Mouse (Mus musculus) liver, embryonic 13.5 days (tissue): ENCODE data around the gene Kcns1. TPM values are rescaled to one million over a fixed set of nuclear protein-coding genes. Genes with fewer than 3 reads are reported as not detected.

Source experiments
- ATAC-seq: fragments of 200-750 bp; cut with Nextera tagmentation; 2 replicates; pipeline ENCODE4 v1.8.0; 2017; ENCODE audit warnings: low read depth, mild to moderate bottlenecking, moderate number of reproducible peaks, moderate library complexity
- DNase-seq: peaks from one replicate; pipeline ENCODE4 v3.0.0; 2022
- H3K27ac ChIP-seq: fragments of 300-500 bp; sonication (generic); 2 replicates; pipeline ENCODE4 v1.5.1; 2015; ENCODE audit warnings: moderate library complexity, mild to moderate bottlenecking, inconsistent platforms
- H3K27me3 ChIP-seq: fragments of 300-500 bp; sonication (generic); 2 replicates; pipeline ENCODE4 v1.6.1; 2015; ENCODE audit warnings: mild to moderate bottlenecking, inconsistent platforms
- H3K36me3 ChIP-seq: fragments of 300-500 bp; sonication (generic); 2 replicates; pipeline ENCODE4 v1.6.1; 2015; ENCODE audit warnings: mild to moderate bottlenecking, inconsistent platforms
- H3K4me1 ChIP-seq: fragments of 300-500 bp; sonication (generic); replicated peaks from 2 replicates; pipeline ENCODE4 v1.6.1; 2015; ENCODE audit warnings: inconsistent platforms
- H3K4me2 ChIP-seq: fragments of 300-500 bp; sonication (generic); 2 replicates; pipeline ENCODE4 v1.6.1; 2015; ENCODE audit warnings: inconsistent platforms, mild to moderate bottlenecking, moderate library complexity
- H3K4me3 ChIP-seq: fragments of 300-500 bp; sonication (generic); replicated peaks from 2 replicates; pipeline ENCODE4 v1.5.1; 2015; ENCODE audit warnings: mild to moderate bottlenecking, inconsistent platforms
- H3K9ac ChIP-seq: fragments of 300-500 bp; sonication (generic); 2 replicates; pipeline ENCODE4 v1.6.1; 2015; ENCODE audit warnings: mild to moderate bottlenecking, inconsistent platforms
- H3K9me3 ChIP-seq: fragments of 300-500 bp; sonication (generic); replicated peaks from 2 replicates; pipeline ENCODE4 v1.6.1; 2016; ENCODE audit warnings: inconsistent platforms
- WGBS: fragments of 180-500 bp; shearing (Covaris S2); methylation state at CpG from one replicate; pipeline ENCODE4 v1.1.7; 2015; ENCODE audit not compliant: insufficient replicate concordance; 5-methylcytosine and 5-hydroxymethylcytosine counted together
- polyA plus RNA-seq: library from polyadenylated mRNA; unstranded; fragments of >200 nt; fragmentation: Nextera tagmentation; extraction: Ambion mirVana; gene quantifications from 2 replicates; pipeline ENCODE4 v1.2.1, GENCODE M21; 2015

The Kcns1 gene
- polyA plus RNA-seq, 1 experiment from 2014 or later: not detected

DNA sequence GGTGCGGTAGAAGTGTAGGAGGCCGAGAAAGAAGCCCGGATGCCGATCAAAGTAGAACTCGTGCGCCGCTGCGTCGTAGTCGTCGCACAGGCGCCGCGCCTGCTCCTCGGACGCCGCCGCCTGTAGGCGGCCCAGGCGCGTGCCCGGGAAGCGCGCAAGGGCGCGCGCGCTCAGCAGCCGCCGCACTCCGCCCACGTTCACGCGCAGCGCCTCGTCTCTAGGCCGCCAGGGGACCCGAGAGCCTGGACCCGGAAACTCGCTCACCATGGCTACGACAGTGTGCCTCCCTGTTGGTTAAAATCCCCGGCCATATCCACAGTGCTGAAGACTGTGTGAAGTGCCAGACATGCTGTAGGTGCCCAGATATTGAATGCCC is 2.4 kb downstream of the Kcns1 start:
- H3K36me3 ChIP-seq: no peaks in the 10 kb centered on the region
- H3K4me1 ChIP-seq: peaks cover 7% of the 10 kb centered on the region
- no peaks in the 10 kb centered on the region for H3K9me3 ChIP-seq
- H3K4me2 ChIP-seq: peak overlapping the region; percentile 39
- peak overlapping the region; percentile 30 for H3K4me3 ChIP-seq
- ATAC-seq (no peak), DNase-seq (no peak)
- H3K9ac ChIP-seq: no peak overlapping the region
- H3K27ac ChIP-seq: no peak overlapping the region
- WGBS: 8% methylated on average over 42 of the region's 42 CpGs
- peaks cover 80% of the 10 kb centered on the region for H3K27me3 ChIP-seq

DNA sequence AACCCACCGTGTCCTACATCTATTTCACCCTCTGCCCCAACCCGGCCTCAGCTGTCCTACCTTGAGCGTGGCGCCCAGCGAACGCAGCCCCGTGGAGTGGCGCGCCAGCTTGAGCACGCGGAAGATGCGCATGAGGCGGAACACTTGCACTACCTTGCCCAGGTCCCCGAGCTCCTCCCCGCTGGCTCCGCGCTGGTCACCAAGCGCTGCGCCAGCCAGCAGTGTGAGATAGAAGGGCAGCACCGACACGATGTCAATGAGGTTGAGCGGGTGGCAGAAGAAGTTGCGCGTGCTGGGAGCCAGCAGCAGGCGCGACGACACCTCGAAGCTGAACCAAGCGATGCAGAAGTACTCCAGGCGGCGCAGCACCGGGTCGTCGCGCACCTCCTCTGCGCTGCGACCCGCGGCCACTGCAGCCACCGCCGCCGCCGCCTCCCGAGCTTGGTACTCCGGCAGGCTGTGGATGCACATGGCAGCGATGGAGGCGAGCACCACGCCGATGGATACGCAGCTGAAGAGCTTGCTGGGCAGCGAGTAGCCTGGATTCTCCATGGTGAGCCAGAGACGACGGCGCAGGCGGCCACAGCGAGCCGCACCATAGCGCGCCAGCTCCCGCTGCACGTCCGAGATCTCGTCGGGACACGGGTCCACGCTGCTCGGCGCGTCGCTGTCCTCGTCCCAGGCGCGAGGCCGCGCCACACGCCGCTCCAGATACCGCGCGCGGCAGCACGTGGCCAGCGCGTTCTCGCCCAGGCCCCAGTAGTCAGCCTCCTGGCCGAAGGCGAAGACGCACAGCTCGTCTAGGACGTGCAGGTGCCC is 3.0 kb downstream of the Kcns1 start:
- Histone ChIP-seq H3K9me3 (no peaks in the 10 kb centered on the region), H3K4me3 (peak overlapping the region; percentile 30), H3K36me3 (no peaks in the 10 kb centered on the region), H3K4me1 (peaks cover 7% of the 10 kb centered on the region), H3K27me3 (peaks cover 75% of the 10 kb centered on the region), H3K27ac (no peak overlapping the region), H3K4me2 (peak overlapping the region; percentile 39), H3K9ac (no peak overlapping the region)
- DNase-seq (no peak), ATAC-seq (no peak)
- 12% methylated on average over 90 of the region's 90 CpGs for WGBS

DNA sequence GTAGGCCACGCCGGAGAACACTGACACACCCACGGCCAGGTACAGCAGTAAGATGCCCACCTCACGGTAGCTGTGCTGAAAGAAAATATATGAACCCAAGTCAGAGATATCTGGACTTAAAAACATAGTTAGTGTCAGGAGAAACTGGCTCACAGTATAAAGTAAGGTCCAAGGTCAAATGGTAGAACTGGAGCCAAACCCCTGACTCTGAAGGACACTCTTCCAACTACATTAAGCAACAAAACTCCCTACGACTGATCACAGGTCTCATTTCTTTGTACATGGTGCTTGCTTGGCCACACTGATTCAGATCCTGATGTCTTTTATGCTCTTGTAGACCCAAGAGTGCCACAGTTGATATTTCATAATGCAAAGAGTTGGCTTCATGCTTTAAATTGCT is 6.0 kb downstream of the Kcns1 start:
- Histone ChIP-seq H3K9ac (no peak overlapping the region), H3K27ac (no peak overlapping the region), H3K4me3 (no peak overlapping the region), H3K4me1 (peaks cover 7% of the 10 kb centered on the region), H3K9me3 (no peaks in the 10 kb centered on the region), H3K27me3 (peaks cover 47% of the 10 kb centered on the region), H3K36me3 (no peaks in the 10 kb centered on the region), H3K4me2 (no peak overlapping the region)
- ATAC-seq (no peak), DNase-seq (no peak)
- WGBS: 71% methylated on average over 5 of the region's 5 CpGs

DNA sequence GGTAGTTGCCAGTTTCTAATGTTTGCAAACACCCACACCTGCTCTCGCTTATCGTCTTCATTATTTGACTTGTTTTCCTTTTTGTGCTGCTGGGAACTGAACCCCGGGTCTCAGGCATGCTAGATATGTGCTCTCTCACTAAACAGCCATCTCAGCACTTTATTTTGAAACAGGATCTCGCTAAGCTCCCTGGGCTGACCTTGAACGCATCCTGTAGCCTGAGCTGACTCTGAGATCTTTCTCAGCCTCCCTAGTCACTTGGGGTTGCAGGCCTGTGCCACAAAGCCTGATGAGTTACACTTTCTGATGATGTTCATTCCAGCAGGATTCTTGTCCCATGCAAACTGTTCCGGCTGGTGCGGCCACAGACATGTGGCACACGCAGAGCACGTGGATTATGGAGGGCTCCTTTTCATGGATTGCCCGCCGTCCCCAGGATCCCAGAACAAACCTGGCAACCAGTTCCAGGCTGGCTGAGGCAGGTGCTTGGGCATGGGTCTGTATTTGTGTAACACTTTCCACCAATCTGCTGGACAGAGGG is 9.3 kb downstream of the Kcns1 start:
- Histone ChIP-seq H3K27me3 (peaks cover 14% of the 10 kb centered on the region), H3K27ac (no peak overlapping the region), H3K9me3 (no peaks in the 10 kb centered on the region), H3K4me3 (no peak overlapping the region), H3K4me2 (no peak overlapping the region), H3K36me3 (no peaks in the 10 kb centered on the region), H3K4me1 (no peaks in the 10 kb centered on the region), H3K9ac (no peak overlapping the region)
- ATAC-seq: no peak
- DNase-seq: no peak
- 75% methylated on average over 11 of the region's 11 CpGs for WGBS

DNA sequence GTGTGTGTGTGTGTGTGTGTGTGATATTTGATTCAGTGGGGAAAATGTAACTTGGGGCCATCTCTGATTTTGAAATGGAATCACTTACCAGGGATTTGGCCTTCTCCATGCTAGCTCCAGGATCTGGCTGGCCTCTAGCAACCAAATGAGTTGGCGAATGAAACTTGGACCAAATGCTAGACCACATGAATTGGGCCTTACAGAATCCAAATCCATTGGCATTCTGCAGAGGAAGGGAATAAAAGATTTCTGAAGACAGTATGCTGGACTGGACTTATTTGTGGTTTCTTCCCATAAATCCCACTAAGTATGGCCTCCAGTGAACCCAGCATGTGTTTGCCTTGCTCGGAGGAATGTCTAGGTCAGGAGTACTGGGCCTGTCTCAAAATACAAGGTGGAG is 12.1 kb downstream of the Kcns1 start:
- Histone ChIP-seq H3K4me1 (no peaks in the 10 kb centered on the region), H3K4me2 (no peak overlapping the region), H3K4me3 (no peak overlapping the region), H3K27ac (no peak overlapping the region), H3K36me3 (peaks cover 3% of the 10 kb centered on the region; the same call in 1 of the 2 replicates), H3K9me3 (no peaks in the 10 kb centered on the region), H3K27me3 (no peaks in the 10 kb centered on the region), H3K9ac (no peak overlapping the region)
- DNase-seq (no peak), ATAC-seq (no peak)
- WGBS: 72% methylated on average over 2 of the region's 2 CpGs

DNA sequence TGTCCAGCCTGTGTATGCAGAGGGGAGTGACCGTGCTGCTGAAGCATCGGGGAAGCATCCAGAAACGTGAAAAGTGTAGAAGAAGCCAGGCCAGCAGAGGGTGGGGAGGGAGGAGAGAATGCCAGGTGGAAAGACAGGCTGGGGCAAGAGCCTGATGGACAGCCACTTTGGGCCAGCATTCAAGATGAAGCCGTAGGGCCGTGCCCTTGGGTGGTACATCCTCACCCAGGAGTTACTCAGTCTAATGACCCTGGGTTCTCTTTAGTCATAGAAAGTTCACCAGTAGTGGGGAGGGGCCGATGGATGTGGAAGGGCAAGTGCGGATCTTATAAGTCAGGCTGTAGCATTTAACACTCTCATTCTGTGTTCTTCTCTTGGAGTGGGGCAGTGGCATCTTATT is 14.8 kb downstream of the Kcns1 start:
- DNase-seq (no peak), ATAC-seq (no peak)
- Histone ChIP-seq H3K4me2 (no peak overlapping the region), H3K9ac (no peak overlapping the region), H3K27ac (no peak overlapping the region), H3K4me1 (no peaks in the 10 kb centered on the region), H3K36me3 (peaks cover 28% of the 10 kb centered on the region), H3K27me3 (no peaks in the 10 kb centered on the region), H3K9me3 (no peaks in the 10 kb centered on the region), H3K4me3 (no peak overlapping the region)
- WGBS: 82% methylated on average over 7 of the region's 7 CpGs

DNA sequence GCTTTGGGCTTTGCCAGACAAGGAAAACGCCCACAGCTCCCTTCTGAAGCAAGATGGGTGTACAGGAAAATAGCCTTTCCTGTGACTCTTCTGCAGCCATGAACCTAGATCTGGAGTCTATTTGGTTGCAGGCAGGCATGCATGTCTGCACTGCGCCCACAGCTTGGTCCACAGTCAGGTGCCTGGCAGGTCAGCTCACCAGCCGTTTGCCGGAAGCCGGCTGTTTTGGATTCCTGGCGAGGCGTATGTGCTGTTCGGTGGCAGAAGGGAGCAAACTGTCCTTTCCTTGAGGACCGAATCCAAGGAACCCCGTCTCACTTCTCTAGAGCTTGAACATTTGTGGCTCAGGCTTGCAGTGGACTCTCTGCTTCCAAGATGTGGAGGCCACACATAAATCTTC is 16.9 kb downstream of the Kcns1 start:
- Histone ChIP-seq H3K9ac (no peak overlapping the region), H3K4me2 (no peak overlapping the region), H3K9me3 (no peaks in the 10 kb centered on the region), H3K27ac (no peak overlapping the region), H3K27me3 (no peaks in the 10 kb centered on the region), H3K4me3 (no peak overlapping the region), H3K36me3 (peaks cover 37% of the 10 kb centered on the region), H3K4me1 (no peaks in the 10 kb centered on the region)
- WGBS: 86% methylated on average over 10 of the region's 10 CpGs
- ATAC-seq (no peak), DNase-seq (no peak)

DNA sequence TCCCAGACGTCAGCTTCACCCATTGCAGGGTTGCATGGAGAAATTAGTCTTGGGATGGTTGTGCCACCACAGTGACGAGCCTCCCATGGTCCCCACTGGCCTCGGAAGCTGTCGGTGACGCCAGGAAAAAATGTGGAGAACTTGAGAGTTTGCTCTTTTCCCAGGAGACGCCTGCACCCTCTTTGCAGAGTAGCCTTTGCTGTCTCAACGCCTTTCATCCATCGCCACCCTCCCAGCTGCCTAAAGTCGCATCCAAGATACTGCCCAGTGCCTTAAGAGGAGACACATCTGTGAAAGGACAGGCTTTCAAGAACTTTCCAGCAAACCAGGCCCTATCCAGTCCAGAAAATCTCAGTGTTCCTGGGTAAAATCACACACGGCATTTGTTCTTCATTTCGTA is 18.6 kb downstream of the Kcns1 start:
- no peaks in the 10 kb centered on the region for H3K27me3 ChIP-seq
- no peak for DNase-seq
- H3K36me3 ChIP-seq: peaks cover 41% of the 10 kb centered on the region
- H3K9ac ChIP-seq: no peak overlapping the region
- H3K4me3 ChIP-seq: no peak overlapping the region
- no peak for ATAC-seq
- 82% methylated on average over 11 of the region's 11 CpGs for WGBS
- no peak overlapping the region for H3K4me2 ChIP-seq
- no peaks in the 10 kb centered on the region for H3K4me1 ChIP-seq
- H3K27ac ChIP-seq: no peak overlapping the region
- H3K9me3 ChIP-seq: no peaks in the 10 kb centered on the region

DNA sequence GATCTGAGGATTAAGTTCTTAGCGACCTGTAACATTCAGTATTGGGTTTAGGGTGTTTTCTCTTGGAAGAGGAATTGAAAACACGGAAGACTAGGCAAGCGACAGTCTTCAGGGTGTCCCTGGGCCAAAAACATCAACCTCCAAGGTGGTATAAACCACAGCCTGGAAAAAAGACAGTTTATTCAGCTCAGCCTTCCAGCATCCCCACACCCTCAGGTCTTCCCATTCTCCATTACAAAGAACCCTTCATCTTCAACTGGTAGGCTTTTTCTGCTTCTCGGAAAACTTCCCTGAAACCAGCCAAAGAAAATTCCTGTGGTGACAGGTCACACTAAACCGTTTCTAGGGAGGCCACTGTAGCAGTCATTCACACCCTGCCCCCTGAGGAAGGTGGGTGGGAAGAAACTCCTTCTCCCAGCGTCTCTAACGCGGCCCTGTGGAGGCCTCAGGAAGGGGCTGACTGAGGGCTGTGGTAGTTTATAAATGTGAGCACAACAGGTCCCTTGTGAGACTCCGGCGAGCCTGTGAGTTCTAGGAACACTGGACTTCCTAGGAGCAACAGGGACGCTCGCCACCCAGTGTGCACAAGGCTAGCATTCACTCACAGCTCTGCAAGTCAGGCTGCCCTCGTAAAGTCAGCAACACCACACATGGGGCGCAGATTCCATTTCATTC is 20.7 kb downstream of the Kcns1 start:
- 67% methylated on average over 14 of the region's 14 CpGs for WGBS
- no peaks in the 10 kb centered on the region for H3K4me1 ChIP-seq
- H3K27ac ChIP-seq: no peak overlapping the region
- no peak overlapping the region for H3K9ac ChIP-seq
- no peak overlapping the region for H3K4me3 ChIP-seq
- H3K36me3 ChIP-seq: peaks cover 41% of the 10 kb centered on the region
- DNase-seq: no peak
- no peak overlapping the region for H3K4me2 ChIP-seq
- H3K9me3 ChIP-seq: no peaks in the 10 kb centered on the region
- no peaks in the 10 kb centered on the region for H3K27me3 ChIP-seq
- no peak for ATAC-seq

DNA sequence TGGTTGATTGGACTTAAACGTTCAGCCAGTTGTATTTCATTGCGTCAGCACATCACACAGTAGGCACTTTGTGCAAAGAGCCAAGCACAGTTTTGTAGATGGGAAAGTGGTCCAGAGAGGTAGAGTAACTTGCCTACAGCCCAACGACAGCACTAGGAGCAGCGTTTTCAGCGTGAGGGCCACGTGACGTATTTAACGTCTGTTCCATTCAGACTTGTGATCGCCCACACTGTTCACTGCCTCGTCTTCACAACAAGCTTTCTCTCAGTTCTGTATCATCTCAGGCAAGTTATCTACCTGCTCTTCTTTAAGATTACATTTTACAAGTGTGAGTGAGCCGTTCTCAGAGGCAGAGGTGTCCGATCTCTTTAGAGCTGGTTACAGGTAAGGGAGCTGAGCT is 24.4 kb downstream of the Kcns1 start:
- DNase-seq (no peak), ATAC-seq (no peak)
- no peaks in the 10 kb centered on the region for H3K27me3 ChIP-seq
- no peaks in the 10 kb centered on the region for H3K4me1 ChIP-seq
- no peaks in the 10 kb centered on the region for H3K9me3 ChIP-seq
- H3K9ac ChIP-seq: no peak overlapping the region
- no peak overlapping the region for H3K27ac ChIP-seq
- no peak overlapping the region for H3K4me2 ChIP-seq
- H3K36me3 ChIP-seq: peaks cover 17% of the 10 kb centered on the region
- no peak overlapping the region for H3K4me3 ChIP-seq
- 81% methylated on average over 12 of the region's 12 CpGs for WGBS

DNA sequence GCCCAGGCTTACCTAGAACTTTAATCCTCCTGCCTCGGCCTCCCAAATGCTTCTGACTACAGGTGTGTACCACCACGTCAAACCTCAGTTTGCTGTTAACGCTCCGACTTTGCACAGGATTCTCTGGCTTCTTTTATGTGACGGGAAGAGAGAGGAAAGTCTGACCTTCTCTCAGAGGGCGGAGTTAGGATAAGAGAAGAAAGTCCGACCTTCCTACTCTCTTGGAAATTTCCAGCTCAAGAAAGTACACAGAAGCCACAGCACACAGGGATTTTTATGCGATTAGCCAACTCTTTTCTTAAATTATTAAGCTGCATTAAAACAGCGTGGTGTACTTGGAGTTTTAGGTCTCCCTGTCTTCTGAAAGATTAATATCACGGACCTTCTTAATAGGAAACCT is 26.4 kb downstream of the Kcns1 start:
- Histone ChIP-seq H3K4me2 (no peak overlapping the region), H3K36me3 (peaks cover 9% of the 10 kb centered on the region; the same call in 1 of the 2 replicates), H3K27ac (no peak overlapping the region), H3K9ac (no peak overlapping the region), H3K4me3 (no peak overlapping the region), H3K27me3 (no peaks in the 10 kb centered on the region), H3K9me3 (no peaks in the 10 kb centered on the region), H3K4me1 (no peaks in the 10 kb centered on the region)
- WGBS: 79% methylated on average over 10 of the region's 10 CpGs
- no peak for DNase-seq
- no peak for ATAC-seq
